Mouse (Mus musculus) left cerebral cortex, postnatal 4 days (tissue): ENCODE data around the gene Vgf. TPM values are rescaled to one million over a fixed set of nuclear protein-coding genes. Genes with fewer than 3 reads are reported as not detected.

Source experiments
- DNase-seq: peaks from one replicate; pipeline ENCODE4 v3.0.0-alpha.2; 2022
- intact Hi-C: fragments of 180-260 bp; cut with DNase I; formaldehyde crosslinking; loops from one replicate; pipeline ENCODE4 v1.15.1; 2025
- microRNA-seq: library from miRNA; unstranded; fragments of <30 nt; microRNA quantifications from one replicate; pipeline ENCODE4 v1.2.0, GENCODE M21; 2022
- total RNA-seq, 2 experiments: library from RNA; stranded (reverse); gene quantifications; 2 replicates each; pipeline ENCODE4 v1.2.3; 2021

The Vgf gene
- total RNA-seq, 2 experiments from 2014 or later: 48.5 to 78.9 TPM

DNA sequence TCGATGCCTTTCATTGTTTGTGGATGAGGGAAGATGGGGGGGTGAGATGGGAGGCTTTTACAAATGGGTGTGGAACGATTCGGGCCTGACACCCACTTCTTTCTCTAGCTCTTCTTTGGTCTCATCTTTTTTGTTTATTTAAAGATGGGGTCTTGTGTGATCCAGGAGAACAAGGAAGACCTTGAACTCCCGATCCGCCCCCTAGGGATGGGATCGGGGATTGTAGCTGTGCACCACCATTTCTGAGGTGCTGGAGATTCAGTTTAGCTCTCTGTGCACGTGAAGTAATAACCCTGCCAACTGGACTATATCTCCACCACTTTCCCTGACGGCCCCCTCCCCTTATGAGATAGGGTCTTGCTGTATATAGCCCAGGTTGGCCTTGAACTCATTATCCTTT lies 39.7 kb downstream of the Vgf start:
- no peak for DNase-seq
- intact Hi-C loops: no loop called here

DNA sequence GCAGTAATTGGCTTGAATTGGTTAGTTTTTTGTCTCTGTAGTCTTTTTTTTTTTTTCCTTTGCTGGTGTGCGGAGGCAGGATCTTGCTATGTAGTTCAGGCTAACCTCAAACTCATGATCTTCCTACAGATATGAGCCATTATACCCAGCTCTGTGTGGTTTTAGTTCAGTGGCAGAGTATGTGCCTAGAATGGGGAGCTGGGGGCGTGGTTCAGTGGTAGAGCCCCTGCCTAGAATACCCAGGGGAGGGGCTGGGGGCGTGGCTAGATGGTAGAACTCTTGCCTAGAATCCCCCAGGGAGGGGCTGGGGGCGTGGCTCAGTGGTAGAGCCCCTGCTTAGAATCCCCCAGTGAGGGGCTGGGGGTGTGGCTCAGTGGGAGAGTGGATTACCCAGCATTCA lies 42.5 kb downstream of the Vgf start:
- intact Hi-C loops: no loop called here
- DNase-seq: no peak

DNA sequence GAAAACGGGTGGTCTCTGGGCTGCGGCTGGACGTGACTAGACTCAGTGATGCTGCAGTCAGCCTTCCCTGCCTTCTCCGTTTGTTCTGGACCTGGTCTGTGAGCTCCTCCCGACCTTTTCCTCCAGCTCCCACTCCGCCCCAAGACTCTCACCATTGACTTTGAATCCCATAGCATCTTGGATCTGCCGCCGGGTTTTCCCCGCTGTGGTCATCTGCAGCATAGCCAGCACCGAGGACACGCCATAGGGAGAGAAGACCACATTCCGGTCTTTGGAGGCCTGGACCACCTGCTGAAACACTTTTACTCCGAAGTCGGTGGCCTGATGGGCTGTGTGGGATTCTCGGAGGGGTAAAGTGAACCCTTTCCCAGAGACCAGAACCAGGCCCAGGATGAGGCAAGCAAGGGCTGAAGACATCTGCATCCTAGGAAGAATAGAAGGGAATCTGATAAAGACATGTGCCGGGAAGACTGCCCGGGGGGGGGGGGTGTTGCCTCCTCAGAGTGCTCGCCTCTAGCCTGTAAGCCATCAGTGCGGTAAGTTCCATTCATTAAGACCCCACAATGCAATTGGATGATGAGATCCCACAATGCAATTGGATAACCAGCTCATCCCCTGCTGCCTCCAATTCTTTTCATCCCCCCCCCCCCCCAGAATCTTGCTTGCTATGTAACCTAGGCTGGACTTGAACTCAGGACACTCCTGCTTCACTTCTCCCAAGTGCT lies 44.9 kb downstream of the Vgf start:
- intact Hi-C loops: no loop called here

DNA sequence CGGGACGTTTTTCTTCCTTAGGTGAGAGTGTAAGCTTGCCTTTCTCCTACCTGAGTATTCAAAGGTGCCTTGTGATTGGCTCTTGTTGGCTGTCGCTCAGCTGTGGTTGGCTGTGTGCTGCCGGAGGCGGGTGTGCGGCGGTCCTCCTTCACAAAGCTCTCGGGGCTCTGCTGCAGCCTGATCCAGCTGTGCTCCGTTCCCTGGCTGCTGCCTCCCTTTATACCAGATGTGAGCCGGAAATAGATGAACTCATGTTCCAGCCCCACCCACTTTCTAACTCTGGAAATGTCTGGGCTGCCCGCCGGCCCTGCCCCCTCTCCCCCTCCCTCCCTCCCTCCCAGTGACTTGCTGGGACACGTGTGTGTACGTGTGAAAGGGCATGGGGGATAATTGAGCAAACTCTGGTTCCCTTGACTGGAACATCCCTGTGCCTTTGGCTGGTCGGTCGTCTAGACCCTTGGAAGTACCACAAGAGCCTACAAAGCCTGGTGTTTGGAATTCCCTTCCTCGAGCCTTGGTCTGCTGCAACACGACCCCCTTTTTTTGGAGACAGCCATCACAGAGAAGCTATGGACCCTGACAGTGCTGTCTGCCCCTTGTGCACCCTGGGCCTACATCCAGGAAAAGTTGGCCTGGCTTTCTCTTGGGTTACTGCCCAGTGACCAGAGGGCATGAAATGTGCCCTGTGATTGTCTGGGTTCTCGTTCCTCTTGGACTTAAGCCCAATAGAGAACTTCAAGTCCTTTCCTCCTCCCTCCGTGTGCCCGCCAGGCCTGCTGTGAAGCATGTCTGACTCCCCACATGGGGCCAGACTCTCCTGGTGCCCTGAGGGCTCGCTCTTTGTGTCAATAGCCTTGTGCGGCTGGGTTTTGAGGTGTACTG lies 46.1 kb downstream of the Vgf start, which contains the start of gene Serpine1:
Gene Serpine1 (minus strand): TSS at position 190 of the 882 bp plus-strand sequence.
- peak; percentile 70 for DNase-seq
- intact Hi-C loops: no loop called here

More for the DNA sequence above, 44.9 kb downstream of the Vgf start:
- DNase-seq: no peak

DNA sequence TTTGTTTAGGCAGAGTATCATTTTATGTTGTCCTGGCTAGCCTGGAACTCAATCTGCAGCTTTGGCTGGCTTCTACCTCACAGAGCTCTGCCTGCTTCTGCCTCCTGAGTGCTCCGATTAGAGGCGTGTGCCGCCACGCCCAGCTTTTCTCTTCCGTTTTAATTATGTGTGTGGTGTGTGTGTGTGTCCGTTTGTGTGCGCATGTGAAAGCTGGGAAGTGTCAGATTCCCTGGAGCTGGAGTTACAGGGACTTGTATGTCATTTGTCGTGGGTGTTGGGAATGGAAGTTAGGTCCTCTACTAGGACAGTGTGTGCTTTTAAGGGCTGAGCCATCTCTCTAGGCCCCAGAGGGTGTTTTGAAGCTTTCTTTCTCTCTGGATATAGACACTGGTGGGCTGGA lies 46.9 kb downstream of the Vgf start:
- DNase-seq: no peak

DNA sequence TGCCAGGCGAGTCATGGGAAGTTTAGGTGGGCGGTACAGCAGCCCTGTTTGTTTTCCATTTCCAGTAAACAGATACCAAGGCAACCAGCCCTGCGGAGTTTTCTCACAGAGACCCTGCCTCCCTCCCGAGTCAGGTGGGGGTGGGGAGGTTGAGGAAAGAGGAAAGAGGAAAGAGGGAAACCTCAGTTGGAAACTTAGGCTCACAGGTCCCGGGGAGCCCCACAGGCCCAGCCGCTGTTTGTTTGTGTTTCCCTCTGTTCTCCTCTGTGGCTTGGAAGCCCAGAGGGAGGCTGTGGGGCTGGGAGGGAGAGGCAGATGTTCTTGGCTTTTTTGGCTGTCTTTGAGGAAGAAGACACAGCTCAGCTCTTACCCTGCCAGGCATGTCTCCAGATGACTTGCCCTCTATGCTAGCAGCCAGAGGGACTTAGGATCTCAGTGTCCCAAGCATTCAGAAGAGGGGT lies 48.0 kb downstream of the Vgf start:
- intact Hi-C loops: no loop called here
- no peak for DNase-seq

More for the DNA sequence above, 46.9 kb downstream of the Vgf start:
- intact Hi-C loops: no loop called here

DNA sequence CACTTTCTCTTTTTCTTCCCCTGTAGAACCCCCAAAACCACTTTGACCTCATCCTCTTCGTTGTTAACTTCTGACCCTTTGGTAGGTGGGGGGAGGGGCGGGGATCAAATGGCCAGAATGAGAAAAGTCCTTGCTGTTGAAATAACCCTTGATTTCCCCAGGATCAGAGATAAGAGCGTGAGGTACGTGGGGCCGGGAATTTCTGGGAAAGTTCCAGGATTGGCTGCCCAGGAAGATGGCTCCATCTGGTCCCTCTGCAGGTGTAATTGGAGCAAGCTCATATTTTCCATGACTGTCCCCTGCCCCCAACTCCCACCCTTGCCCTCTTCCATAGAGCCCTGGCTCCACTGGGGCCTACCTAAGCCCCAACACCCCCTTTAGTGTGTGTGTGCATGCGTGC lies 49.5 kb downstream of the Vgf start:
- peak; percentile 6 for DNase-seq
- intact Hi-C loops: no loop called here

DNA sequence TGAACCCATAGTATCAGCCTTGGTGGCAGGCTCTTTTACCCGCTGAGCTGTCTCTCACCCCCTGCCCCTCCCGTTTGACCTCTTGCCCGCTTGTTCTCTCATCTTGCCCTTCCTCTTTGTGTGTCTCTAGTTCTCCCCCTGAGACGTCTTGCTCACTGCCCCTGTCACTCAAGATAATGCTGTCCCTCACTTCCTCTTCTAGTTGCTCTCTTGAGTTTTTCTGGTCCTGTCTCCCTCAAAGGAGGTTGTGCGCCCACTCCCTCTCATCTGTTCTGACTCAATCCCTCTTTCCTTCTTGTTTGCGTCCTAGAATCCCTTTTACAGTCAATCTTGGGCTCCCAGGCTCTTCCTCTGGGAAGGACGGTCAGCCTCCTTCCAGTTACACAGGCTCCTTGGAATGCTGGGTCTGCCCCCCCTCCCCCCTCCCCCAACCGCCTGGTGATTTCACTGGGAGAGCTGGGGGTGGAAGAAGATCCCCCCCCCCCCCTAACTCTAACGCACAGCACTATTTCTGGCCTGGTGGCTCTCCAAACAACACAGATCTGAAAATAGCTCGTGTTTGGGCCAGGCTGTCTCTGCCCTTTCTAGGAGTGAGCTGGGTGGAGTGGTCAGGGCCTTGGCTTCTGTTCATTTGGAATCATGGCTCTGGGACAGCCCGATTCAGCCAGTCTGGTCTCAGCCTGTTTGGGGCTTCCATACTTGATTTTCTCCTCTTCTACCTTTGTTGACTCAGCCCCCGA lies 50.2 kb downstream of the Vgf start:
- intact Hi-C loops: no loop called here
- DNase-seq: no peak

DNA sequence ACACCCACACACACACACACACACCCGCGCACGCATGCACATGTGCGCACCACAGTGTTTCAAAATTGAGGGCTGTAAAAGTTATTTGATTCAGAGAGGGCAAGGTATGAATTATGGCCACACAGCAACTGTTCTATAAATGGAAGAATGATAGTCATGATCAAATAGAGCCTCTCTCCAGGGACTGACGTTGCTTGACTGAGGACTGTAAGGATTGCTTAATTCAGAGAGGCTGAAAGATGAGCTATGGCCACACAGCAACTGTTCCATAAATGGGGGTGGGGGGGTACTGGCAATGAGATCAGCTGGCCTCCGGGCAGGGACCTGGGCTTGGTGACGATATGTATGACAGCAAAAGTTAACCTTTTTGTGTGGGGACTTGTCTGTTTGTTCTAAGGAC lies 51.0 kb downstream of the Vgf start:
- DNase-seq: no peak
- intact Hi-C loops: no loop called here

DNA sequence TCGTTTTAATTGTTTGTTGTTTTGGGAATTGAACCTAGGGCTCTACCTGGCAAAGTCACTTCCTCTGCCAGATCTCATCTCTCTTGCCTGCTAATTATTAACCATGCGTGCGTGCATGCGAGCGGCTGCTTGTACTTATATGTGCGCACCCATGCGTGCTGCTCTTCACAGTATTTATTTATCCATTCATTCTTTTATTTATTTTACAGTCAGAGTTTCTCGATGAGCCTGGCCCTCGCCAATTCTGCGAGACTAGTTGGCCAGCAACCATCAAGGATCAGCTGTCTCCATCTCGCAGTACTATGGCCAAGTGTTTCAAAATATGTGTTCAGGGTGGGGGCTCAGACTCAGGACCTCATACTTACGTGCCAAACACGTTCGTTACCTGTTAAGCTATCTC lies 51.8 kb downstream of the Vgf start:
- no peak for DNase-seq
- intact Hi-C loops: no loop called here

DNA sequence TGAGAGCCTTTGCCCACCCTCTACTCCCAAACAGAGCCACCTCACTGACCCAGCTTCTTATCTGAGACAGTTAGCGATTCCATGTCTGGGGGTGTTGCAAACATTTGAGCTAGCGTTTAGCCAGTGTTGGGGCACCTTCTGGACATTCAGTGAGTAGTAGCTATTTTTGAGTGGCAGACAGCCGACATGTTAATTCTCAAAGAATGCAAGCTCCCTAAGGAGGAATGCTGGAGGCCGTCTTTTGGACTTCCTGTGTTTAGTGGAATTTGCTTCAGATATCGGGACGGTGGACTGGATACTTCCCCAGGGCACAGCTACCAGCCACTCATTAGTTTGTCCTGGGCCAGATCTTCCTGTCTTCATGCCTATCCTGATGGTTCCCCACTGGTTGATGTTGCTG lies 52.4 kb downstream of the Vgf start:
- intact Hi-C loops: no loop called here
- DNase-seq: no peak

DNA sequence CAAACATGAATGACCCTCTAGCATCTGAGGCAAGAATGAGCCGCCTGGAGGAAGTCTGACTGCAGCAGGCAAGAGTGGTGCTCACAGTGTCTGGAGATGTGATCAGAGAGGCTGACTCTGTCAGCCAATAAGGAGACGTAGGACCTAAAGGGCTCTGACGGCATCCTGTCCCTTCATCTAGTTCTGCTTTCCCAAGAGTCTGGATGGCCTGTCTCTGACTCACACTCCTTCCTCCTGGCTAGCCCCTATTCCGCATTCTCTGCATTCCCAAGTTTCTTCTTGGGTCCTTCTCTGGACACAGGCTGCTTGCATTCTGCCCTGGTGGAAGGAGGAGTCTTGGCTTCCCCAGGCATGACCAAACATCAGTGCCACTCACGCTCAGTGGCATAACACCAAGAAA lies 53.7 kb downstream of the Vgf start:
- intact Hi-C loops: no loop called here
- DNase-seq: no peak

Small RNAs within 50 kb of the gene (microRNA-seq; reads per million reads assigned to microRNA genes)
- 196 reads per million, percentile 57 among the genes with 10 or more reads in this experiment for gene Mir702

Other genes starting within 250 kb of the Vgf start
- 10 to 100 TPM; 28.0 to 28.6 TPM for gene Col26a1, start 143.2 kb upstream of the Vgf start, total RNA-seq
- 10 to 100 TPM; 51.2 to 56.2 TPM for gene Ift22, start 118.2 kb upstream of the Vgf start, total RNA-seq
- gene Fis1, start 73.1 kb upstream of the Vgf start, total RNA-seq: 100 to 1,000 TPM; 193 to 195 TPM
- gene Cldn15, start 59.8 kb upstream of the Vgf start, total RNA-seq: under 1 TPM; 0.46 to 0.54 TPM
- gene Plod3, start 39.4 kb upstream of the Vgf start, total RNA-seq: 10 to 100 TPM; 46.7 to 52.1 TPM
- gene Znhit1, start 38.4 kb upstream of the Vgf start, total RNA-seq: 10 to 100 TPM; 90.8 to 93.9 TPM
- 100 to 1,000 TPM; 193 to 208 TPM for gene Ap1s1, start 19.7 kb downstream of the Vgf start, total RNA-seq
- gene Serpine1, start 45.9 kb downstream of the Vgf start, total RNA-seq: under 1 TPM; 0.60 TPM
- 1 to 10 TPM; 4.1 to 5.6 TPM for gene Trim56, start 89.8 kb downstream of the Vgf start, total RNA-seq
- not detected for gene Muc3, start 122.9 kb downstream of the Vgf start, total RNA-seq
- 1 to 10 TPM in 1 of 2 experiments, under 1 TPM in 1; 0.60 to 1.5 TPM for gene Muc3a, start 186.0 kb downstream of the Vgf start, total RNA-seq